Mouse (Mus musculus) natural killer cell, adult 2 months (primary cell): ENCODE measurements around the gene Rfx5.

Experiments used
- DNase-seq, 2 experiments: peaks; one replicate each; pipeline ENCODE4 v3.0.0; 2022; ENCODE audit warnings: low spot score in 2 of 2

The Rfx5 gene

DNA sequence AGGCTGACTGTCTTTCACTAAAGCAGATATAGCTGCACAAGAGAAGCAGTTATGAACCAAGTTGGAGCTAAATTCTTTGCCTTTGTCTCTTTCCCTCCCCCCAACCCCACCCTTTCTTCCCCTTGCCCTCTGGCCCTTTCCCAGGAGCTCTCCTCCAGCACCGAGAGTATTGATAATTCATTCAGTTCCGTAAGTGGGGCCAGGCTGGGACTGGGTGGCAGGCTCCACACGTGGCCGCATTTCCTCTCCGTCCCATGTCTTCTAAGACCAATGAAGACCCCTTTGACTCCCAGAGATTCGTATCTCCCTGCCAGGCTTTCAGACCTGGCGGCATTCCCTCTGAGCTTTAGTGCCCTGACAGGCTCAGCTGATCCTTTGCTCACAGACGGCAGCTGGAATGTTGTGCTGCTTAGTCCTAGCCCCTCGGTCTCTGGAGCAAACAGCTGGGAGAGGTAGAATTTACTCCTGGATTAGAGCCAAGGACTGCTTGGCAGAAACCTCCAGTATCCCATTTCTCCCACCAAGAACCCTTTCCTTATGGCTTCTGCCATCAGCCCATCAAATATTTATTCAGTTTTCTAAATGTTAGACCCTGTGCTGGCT is 35.4 kb downstream of the Rfx5 start:
- DNase-seq, result no peak

DNA sequence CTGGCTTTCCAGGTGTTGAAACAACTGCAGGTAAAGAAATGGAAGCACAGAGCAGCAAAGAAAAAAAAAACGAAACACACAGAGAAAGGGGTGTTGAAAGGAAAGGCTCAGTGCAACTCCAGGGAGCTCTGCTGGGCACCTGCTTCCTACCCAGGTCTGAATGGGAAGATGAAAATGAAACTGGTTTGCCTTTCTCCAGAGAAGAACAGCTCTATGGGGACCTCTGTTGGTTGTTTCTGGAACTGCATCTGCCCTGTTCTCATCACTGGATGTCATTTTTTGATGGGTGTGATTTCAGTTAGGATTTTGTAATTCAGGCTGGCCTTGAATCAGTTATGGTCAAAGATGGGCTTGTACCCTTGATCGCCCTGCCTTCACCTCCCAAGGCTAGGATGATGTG is 43.1 kb downstream of the Rfx5 start:
- peak; percentile 81 to 86 for DNase-seq

DNA sequence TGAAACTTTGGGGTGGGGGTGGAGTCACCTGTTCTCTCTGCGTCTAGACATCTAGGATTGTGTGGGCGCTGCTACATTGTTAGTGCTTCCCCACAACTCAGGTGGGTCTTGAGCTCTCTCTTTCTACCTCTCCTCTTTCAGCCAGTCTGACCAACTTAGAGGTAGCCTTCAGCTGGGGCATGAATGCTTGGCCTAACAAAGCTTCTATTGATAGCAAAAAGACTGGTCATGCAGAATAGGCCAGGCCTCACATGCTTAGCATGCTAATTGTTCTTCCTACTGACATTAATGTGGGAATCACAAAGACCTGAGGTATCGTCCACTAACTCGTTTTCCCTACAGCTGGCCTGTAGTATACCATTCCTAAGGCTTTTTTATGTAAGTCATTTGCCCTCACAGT is 48.7 kb downstream of the Rfx5 start:
- DNase-seq, result no peak

- no peak for DNase-seq
Measured at GRCm38 (mm10) chr3:95003273-95003672, 49.4 kb downstream of the Rfx5 start.

DNA sequence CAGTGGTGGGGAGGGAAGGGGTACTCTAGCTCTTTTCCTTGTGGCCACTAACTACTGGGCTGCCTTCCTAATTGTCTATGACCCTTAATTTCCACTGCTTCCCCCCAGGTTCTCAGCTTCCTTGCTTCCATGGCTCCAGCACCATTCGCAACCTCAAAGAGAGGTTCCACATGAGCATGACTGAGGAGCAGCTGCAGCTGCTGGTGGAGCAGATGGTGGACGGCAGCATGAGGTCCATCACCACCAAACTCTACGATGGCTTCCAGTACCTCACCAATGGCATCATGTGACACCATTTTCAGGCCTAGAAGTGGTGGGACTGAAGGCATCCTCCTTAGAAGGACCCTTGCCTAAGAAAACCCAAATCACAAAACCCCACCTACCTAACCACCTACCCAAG is 51.8 kb downstream of the Rfx5 start:
- no peak for DNase-seq

GRCm38 (mm10) chr3:95007706-95008105 is 53.8 kb downstream of the Rfx5 start:
- no peak for DNase-seq

- no peak for DNase-seq
Measured at GRCm38 (mm10) chr3:95010396-95010795, 56.5 kb downstream of the Rfx5 start.
